Mouse (Mus musculus) midbrain, embryonic 12.5 days (tissue): ENCODE data around the gene Ifnar1. TPM values are rescaled to one million over a fixed set of nuclear protein-coding genes. Genes with fewer than 3 reads are reported as not detected.
"Not testable (repeated sequence)": the region's sequence is repeated elsewhere in the genome, so short reads cannot be mapped to it uniquely, and the experiment has no call there.

Experiments
- ATAC-seq: fragments of 200-750 bp; cut with Nextera tagmentation; 2 replicates; pipeline ENCODE4 v1.8.0; 2017; ENCODE audit warnings: low read depth, moderate TSS enrichment, moderate library complexity; ENCODE audit not compliant: low FRiP score
- H3K27ac ChIP-seq: fragments of 300-500 bp; sonication (generic); replicated peaks from 2 replicates; pipeline ENCODE4 v1.5.1; 2016; ENCODE audit warnings: mild to moderate bottlenecking
- H3K27me3 ChIP-seq: fragments of 300-500 bp; sonication (generic); 2 replicates; pipeline ENCODE4 v1.6.1; 2016; ENCODE audit warnings: mild to moderate bottlenecking
- H3K36me3 ChIP-seq: fragments of 300-500 bp; sonication (generic); 2 replicates; pipeline ENCODE4 v1.6.1; 2016
- H3K4me1 ChIP-seq: fragments of 300-500 bp; sonication (generic); 2 replicates; pipeline ENCODE4 v1.6.1; 2016
- H3K4me2 ChIP-seq: fragments of 300-500 bp; sonication (generic); replicated peaks from 2 replicates; pipeline ENCODE4 v1.6.1; 2016; ENCODE audit warnings: mild to moderate bottlenecking, moderate library complexity
- H3K4me3 ChIP-seq: fragments of 300-500 bp; sonication (generic); 2 replicates; pipeline ENCODE4 v1.5.1; 2016; ENCODE audit warnings: mild to moderate bottlenecking
- H3K9ac ChIP-seq: fragments of 300-500 bp; sonication (generic); replicated peaks from 2 replicates; pipeline ENCODE4 v1.6.1; 2016; ENCODE audit warnings: mild to moderate bottlenecking, moderate library complexity
- H3K9me3 ChIP-seq: fragments of 300-500 bp; sonication (generic); 2 replicates; pipeline ENCODE4 v1.6.1; 2016; ENCODE audit warnings: mild to moderate bottlenecking
- WGBS: fragments of 180-500 bp; shearing (Covaris S2); methylation state at CpG from one replicate; pipeline ENCODE4 v1.1.7; 2016; 5-methylcytosine and 5-hydroxymethylcytosine counted together
- polyA plus RNA-seq: library from polyadenylated mRNA; unstranded; fragments of >200 nt; fragmentation: Nextera tagmentation; extraction: Ambion mirVana; gene quantifications from 2 replicates; pipeline ENCODE4 v1.2.1, GENCODE M21; 2016

Gene Ifnar1
- polyA plus RNA-seq, 1 experiment from 2014 or later = 60.0 TPM

GRCm38 (mm10) chr16:91513099-91513498, 28.1 kb downstream of the Ifnar1 start:
- H3K9ac ChIP-seq = no peak overlapping the region
- no peaks in the 10 kb centered on the region for H3K27me3 ChIP-seq
- H3K36me3 ChIP-seq = peaks cover 7% of the 10 kb centered on the region; the same call in 1 of the 2 replicates
- H3K4me3 ChIP-seq = no peak overlapping the region
- H3K27ac ChIP-seq = no peak overlapping the region
- 81% methylated on average over 6 of the region's 6 CpGs for WGBS
- no peaks in the 10 kb centered on the region for H3K9me3 ChIP-seq
- no peak overlapping the region for H3K4me2 ChIP-seq
- ATAC-seq = no peak; the same call in 1 of the 2 replicates
- H3K4me1 ChIP-seq = no peaks in the 10 kb centered on the region

DNA sequence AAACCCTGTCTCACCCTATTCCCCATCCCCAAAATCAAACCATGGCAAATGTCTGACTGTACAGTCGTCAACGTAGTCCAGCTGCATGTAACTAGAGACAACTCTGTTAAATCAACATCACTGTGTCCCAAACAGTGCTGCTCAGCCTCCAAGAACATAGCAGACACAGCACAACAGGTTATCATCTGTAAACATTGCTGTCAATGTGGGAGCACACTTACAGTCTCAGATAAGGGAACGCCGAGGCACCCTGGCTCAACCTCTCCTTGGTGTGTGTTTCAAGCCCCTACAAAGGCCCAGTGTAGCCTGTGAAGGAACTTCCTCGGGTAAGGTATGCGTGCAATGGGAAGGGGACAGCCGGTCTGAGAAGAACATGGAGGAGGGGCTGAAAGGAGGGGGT, 32.0 kb downstream of the Ifnar1 start:
- H3K4me1 ChIP-seq = no peaks in the 10 kb centered on the region
- no peaks in the 10 kb centered on the region for H3K27me3 ChIP-seq
- no peak overlapping the region for H3K9ac ChIP-seq
- H3K4me2 ChIP-seq = no peak overlapping the region
- 92% methylated on average over 7 of the region's 7 CpGs for whole genome bisulfite sequencing
- H3K27ac ChIP-seq = no peak overlapping the region
- no peaks in the 10 kb centered on the region for H3K36me3 ChIP-seq
- no peak overlapping the region for H3K4me3 ChIP-seq
- H3K9me3 ChIP-seq = no peaks in the 10 kb centered on the region
- no peak for ATAC-seq

GRCm38 (mm10) chr16:91522040-91522439, 37.0 kb downstream of the Ifnar1 start:
- Histone ChIP-seq H3K9ac (no peak overlapping the region), H3K4me1 (no peaks in the 10 kb centered on the region), H3K36me3 (no peaks in the 10 kb centered on the region), H3K9me3 (no peaks in the 10 kb centered on the region), H3K4me3 (no peak overlapping the region), H3K4me2 (no peak overlapping the region), H3K27ac (no peak overlapping the region), H3K27me3 (no peaks in the 10 kb centered on the region)
- no peak for ATAC-seq
- WGBS = 88% methylated on average over 5 of the region's 5 CpGs

DNA sequence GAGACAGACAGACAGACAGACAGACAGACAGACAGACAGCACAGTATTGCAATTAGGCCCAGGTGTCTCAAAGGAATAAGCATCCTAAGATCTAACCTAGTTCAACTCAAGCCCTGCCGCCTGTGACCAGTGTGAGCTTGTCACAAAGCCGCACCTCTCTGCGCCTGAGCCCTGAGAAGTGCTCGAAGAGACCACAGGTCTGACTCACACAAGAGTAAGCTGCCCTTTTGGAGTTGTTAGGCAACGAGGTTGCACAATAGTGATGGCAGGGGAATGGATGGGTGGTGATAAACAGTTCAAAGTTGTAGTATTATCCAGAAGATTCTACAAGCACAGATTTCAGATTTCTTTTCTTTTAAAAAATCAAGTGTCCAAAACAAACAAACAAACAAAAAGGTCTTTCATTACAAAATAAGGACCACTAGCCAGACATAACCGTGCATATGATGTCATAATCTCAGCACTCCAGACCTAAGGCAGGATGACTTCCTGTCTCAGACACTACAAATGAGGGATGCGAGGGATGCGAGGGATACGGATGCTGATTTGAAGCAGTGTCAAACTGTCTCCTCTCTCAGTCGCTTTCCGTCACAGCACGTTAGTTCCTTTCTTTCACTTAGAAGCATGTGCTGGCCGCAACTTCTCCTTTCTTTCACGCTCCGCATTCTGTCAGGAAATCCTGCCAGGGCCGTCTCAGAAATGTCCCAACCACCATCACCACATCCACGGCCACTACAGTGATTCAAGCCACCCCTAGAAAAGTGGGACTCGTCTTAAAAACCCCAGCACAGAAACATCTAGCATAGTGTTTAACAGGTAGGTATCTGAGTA, 37.7 kb downstream of the Ifnar1 start:
- 72% methylated on average over 18 of the region's 18 CpGs for WGBS
- no peaks in the 10 kb centered on the region for H3K4me1 ChIP-seq
- H3K36me3 ChIP-seq = no peaks in the 10 kb centered on the region
- H3K9ac ChIP-seq = no peak overlapping the region
- H3K4me2 ChIP-seq = no peak overlapping the region
- no peaks in the 10 kb centered on the region for H3K9me3 ChIP-seq
- no peak overlapping the region for H3K4me3 ChIP-seq
- no peaks in the 10 kb centered on the region for H3K27me3 ChIP-seq
- ATAC-seq = no peak
- H3K27ac ChIP-seq = no peak overlapping the region

DNA sequence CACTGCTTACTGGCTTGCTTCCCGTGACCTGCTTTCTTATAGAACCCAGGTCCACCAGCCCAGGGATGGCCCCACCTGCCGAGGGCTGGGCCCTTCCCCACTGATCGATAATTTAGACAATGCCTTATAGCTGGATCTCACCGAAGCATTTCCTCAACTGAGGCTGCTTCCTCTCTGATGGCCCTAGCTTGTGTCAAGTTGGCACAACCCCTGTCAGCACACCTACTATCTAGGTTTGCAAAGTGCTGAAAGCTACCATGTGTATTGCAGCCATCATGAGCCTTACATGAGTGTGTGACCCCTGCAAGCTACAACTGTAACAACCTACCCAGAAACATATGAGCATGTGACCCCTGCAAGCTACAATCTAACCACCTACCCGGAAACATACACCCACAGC, 39.2 kb downstream of the Ifnar1 start:
- H3K4me2 ChIP-seq = no peak overlapping the region
- no peaks in the 10 kb centered on the region for H3K27me3 ChIP-seq
- H3K27ac ChIP-seq = no peak overlapping the region
- ATAC-seq = no peak
- no peaks in the 10 kb centered on the region for H3K4me1 ChIP-seq
- H3K36me3 ChIP-seq = no peaks in the 10 kb centered on the region
- WGBS = 83% methylated on average over 5 of the region's 5 CpGs
- no peak overlapping the region for H3K9ac ChIP-seq
- no peak overlapping the region for H3K4me3 ChIP-seq
- H3K9me3 ChIP-seq = no peaks in the 10 kb centered on the region

DNA sequence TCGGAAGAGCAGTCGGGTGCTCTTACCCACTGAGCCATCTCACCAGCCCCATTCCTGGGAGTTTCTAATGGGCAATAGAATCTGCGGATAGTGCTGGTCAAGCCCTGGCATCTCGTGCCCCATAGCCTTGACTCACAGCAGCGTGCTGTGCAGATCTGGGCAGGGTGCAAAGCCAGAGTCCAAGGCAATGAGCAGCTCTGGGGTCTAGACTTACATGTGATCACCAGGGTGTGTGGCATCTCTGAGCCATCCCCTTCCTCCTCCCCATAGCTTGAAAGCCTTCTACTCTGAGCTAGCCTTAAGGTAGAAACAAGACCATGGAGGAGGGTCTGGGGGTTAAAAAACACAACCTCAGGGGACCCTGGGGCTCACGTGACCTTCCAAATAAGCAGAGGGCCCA, 41.2 kb downstream of the Ifnar1 start:
- H3K9ac ChIP-seq = no peak overlapping the region
- ATAC-seq = no peak
- 97% methylated on average over 6 of the region's 6 CpGs for WGBS
- H3K27me3 ChIP-seq = no peaks in the 10 kb centered on the region
- H3K4me1 ChIP-seq = no peaks in the 10 kb centered on the region
- no peak overlapping the region for H3K4me3 ChIP-seq
- H3K36me3 ChIP-seq = no peaks in the 10 kb centered on the region
- H3K4me2 ChIP-seq = no peak overlapping the region
- no peaks in the 10 kb centered on the region for H3K9me3 ChIP-seq
- no peak overlapping the region for H3K27ac ChIP-seq

DNA sequence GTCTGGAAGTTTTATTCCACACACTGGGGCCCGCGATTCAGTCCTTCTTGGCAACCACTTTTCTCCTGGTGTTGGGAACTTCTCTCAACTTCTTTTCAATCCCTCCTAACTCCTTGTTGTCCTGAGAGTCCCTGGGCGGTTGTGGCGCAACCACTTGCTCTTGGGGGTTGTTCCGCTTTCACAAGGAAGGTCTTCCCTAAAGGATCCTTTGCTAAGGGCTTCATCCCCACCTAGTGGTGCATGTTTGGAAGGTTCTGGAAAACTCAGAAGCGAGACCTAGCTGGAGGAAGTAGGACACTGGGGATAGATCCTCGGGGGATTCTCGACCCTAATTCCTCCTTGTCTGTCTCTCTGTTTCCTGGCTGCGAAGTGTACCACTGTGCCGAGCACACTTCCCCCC, 42.0 kb downstream of the Ifnar1 start:
- no peaks in the 10 kb centered on the region for H3K36me3 ChIP-seq
- no peaks in the 10 kb centered on the region for H3K9me3 ChIP-seq
- 79% methylated on average over 10 of the region's 10 CpGs for WGBS
- no peak for ATAC-seq
- no peak overlapping the region for H3K4me3 ChIP-seq
- no peak overlapping the region for H3K4me2 ChIP-seq
- no peaks in the 10 kb centered on the region for H3K27me3 ChIP-seq
- H3K9ac ChIP-seq = no peak overlapping the region
- H3K27ac ChIP-seq = no peak overlapping the region
- no peaks in the 10 kb centered on the region for H3K4me1 ChIP-seq

- Histone ChIP-seq H3K4me3 (no peak overlapping the region), H3K27ac (no peak overlapping the region), H3K9ac (no peak overlapping the region), H3K27me3 (no peaks in the 10 kb centered on the region), H3K4me1 (no peaks in the 10 kb centered on the region), H3K9me3 (no peaks in the 10 kb centered on the region), H3K36me3 (no peaks in the 10 kb centered on the region), H3K4me2 (no peak overlapping the region)
- no peak for ATAC-seq
- WGBS = 73% methylated on average over 5 of the region's 5 CpGs
Observed at GRCm38 (mm10) chr16:91527500-91527899, 42.5 kb downstream of the Ifnar1 start.

GRCm38 (mm10) chr16:91528578-91528977, 43.5 kb downstream of the Ifnar1 start:
- no peak overlapping the region for H3K4me2 ChIP-seq
- H3K4me3 ChIP-seq = no peak overlapping the region
- H3K27me3 ChIP-seq = no peaks in the 10 kb centered on the region
- no peaks in the 10 kb centered on the region for H3K4me1 ChIP-seq
- no peaks in the 10 kb centered on the region for H3K9me3 ChIP-seq
- no peak overlapping the region for H3K27ac ChIP-seq
- no peaks in the 10 kb centered on the region for H3K36me3 ChIP-seq
- no peak for ATAC-seq
- no peak overlapping the region for H3K9ac ChIP-seq
- WGBS = 86% methylated on average over 9 of the region's 9 CpGs

DNA sequence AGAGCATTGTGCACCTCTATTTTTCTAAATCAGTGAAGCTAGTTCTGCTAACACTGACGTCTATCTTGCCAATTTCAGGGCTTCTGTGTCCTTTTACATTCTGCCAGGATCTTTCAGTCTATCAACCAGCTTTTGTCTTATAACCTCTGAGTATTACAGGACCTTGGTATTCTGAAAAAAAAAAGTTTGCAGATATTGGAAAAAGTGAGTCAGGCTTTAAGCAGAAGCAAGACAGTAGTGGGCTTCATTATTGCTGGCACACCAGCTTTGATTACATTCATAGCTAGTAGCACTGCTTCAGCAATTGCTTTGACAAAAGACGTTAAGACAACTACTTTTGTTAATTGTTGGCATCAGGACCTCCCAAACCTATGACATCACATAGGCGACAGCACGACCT, 45.8 kb downstream of the Ifnar1 start:
- WGBS = 70% methylated on average over 4 of the region's 4 CpGs
- not testable (repeated sequence) for H3K4me1 ChIP-seq, H3K9me3 ChIP-seq, H3K4me3 ChIP-seq, ATAC-seq, H3K4me2 ChIP-seq, H3K27me3 ChIP-seq, H3K9ac ChIP-seq, H3K36me3 ChIP-seq, H3K27ac ChIP-seq

DNA sequence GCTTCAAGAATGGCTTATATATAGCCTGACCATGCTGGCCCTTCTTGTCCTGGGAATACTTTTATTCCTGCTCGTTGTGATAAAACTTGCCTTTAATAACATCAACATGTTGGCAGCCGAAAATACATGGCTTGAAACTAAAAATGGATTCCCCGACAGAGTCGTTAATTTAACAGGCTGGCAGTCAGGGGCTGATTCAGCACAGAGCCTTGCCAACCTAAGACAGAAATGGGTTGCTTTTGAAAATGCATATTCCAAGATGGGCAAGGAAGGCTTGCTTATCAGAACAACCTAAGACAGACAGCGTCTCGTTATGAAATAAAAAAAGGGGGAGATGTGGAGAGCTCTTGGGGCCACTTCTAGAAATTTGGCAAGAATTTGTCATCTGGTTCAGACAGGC, 46.8 kb downstream of the Ifnar1 start:
- no peaks in the 10 kb centered on the region for H3K36me3 ChIP-seq
- H3K9ac ChIP-seq = no peak overlapping the region
- H3K27ac ChIP-seq = no peak overlapping the region
- H3K27me3 ChIP-seq = no peaks in the 10 kb centered on the region
- 91% methylated on average over 6 of the region's 6 CpGs for WGBS
- ATAC-seq = no peak
- H3K4me3 ChIP-seq = no peak overlapping the region
- H3K9me3 ChIP-seq = no peaks in the 10 kb centered on the region
- no peak overlapping the region for H3K4me2 ChIP-seq
- H3K4me1 ChIP-seq = no peaks in the 10 kb centered on the region

DNA sequence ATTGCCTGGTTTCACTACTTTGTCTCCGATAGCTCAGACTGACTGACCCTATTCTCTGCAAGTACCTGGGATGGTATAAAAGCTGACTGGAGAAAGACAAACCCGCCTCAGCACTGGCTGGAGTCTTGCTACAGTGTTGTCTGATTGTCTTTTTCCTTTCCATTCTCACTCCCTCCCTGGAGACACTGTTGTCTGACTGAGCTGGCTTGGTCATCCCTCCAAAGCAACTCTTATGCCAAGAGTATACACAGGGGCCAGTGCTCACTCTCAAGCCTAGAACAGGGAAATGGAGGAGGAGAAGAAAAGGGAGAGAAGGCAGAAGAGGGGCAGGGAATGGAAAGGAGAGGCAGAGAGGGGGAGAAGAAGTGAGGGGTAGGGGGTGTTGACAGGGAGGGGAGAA, 47.4 kb downstream of the Ifnar1 start:
- WGBS = 59% methylated on average over 2 of the region's 2 CpGs
- Histone ChIP-seq H3K9me3 (no peaks in the 10 kb centered on the region), H3K9ac (no peak overlapping the region), H3K36me3 (no peaks in the 10 kb centered on the region), H3K4me1 (no peaks in the 10 kb centered on the region), H3K27me3 (no peaks in the 10 kb centered on the region), H3K4me3 (no peak overlapping the region), H3K27ac (no peak overlapping the region), H3K4me2 (no peak overlapping the region)
- ATAC-seq = no peak
